Mouse (Mus musculus) spleen, adult 2 months (tissue): ENCODE results near the gene Pcdh15.

Experiments
- CTCF ChIP-seq: fragments of 200-500 bp; IDR thresholded peaks from 2 replicates; pipeline ENCODE4 v1.5.1; 2011; ENCODE audit warnings: mild to moderate bottlenecking, inconsistent platforms; ENCODE audit not compliant: insufficient read depth, insufficient read length, insufficient replicate concordance; ENCODE audit errors: extremely low read depth
- POLR2A ChIP-seq: fragments of 200-500 bp; IDR thresholded peaks from 2 replicates; pipeline ENCODE4 v1.6.1; 2011; ENCODE audit warnings: low read depth, low read length, inconsistent platforms

DNA sequence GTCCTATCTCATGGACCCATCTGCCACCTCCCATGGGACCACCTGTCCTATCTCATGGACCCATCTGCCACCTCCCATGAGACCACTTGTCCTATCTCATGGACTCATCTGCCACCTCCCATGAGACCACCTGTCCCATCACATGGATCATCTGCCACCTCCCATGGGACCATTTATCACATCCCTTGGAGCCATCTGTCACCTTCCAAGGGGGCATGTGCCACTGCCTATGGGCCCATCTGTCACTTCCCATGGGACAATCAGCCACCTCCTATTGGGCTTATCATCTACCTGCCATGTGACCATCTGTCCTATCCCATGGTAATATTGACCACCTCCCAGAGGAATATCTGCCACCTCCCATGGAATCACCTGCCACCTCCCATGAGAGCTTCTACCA is 832.0 kb downstream of the Pcdh15 start:
- no peak for TF ChIP-seq POLR2A
- TF ChIP-seq CTCF = no peak
